Mouse (Mus musculus): ENCODE results near the gene Cldn2. TPM values are rescaled to one million over a fixed set of nuclear protein-coding genes. Genes with fewer than 3 reads are reported as not detected.

Gene Cldn2
- polyA plus RNA-seq, 1 experiment from 2014 or later: 0.11 TPM

DNA sequence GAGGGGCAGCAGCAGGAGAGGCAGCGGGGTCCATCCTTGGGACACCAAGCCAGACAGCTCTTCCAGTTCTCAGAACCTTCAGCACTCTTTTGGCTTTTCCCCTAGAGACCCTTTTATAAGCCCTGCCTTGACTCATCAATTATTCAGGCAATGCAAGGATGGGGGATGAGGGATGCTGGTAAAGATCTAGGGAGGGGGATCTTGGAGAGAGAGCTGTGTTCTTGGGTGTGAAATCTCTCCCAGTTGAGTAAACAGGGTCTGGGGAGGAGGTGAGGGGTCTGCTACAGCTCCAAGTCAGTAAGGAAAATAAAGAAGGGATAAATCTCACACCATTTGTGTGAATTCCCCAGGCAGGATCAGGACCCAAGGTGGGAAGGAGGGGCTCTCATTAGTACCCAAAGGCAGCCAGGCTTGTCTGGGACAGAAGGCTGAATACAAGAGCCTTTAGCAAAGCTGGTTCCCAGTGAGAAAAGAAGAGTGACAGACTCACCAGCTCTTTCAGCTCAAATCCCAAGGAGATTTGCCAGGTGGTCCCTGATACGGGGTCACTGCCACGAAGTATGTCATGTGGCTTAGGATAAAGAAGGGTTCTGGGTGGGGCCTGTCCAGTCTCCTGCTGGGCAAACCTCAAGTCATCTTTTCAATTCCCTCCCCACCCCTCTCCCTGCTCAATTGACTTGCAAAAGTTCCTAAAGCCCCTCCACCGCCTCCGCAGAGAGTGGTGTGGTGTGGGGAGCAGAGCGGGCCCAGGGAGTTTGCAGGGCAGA, 18.2 kb upstream of the Cldn2 start, which contains the start of gene Ripply1:
Ripply1 (minus strand) TSS at position 76 of the 767 bp plus-strand sequence.
- peaks cover 12% of the 10 kb centered on the region for H3K4me1 ChIP-seq (replicated peaks)
- no peaks in the 10 kb centered on the region for H3K9me3 ChIP-seq
- H3K27ac ChIP-seq: no peak within 1 kb of the TSS
- H3K27me3 ChIP-seq: peaks cover 43% of the 10 kb centered on the region
- no peak within 1 kb of the TSS for H3K4me2 ChIP-seq (replicated peaks)
- peak; percentile 65 for ATAC-seq
- 16% methylated on average over 6 of the region's 6 CpGs for WGBS
- H3K9ac ChIP-seq (replicated peaks): no peak within 1 kb of the TSS
- no peak within 1 kb of the TSS for H3K4me3 ChIP-seq (replicated peaks)
- H3K36me3 ChIP-seq: no peaks in the 10 kb centered on the region

DNA sequence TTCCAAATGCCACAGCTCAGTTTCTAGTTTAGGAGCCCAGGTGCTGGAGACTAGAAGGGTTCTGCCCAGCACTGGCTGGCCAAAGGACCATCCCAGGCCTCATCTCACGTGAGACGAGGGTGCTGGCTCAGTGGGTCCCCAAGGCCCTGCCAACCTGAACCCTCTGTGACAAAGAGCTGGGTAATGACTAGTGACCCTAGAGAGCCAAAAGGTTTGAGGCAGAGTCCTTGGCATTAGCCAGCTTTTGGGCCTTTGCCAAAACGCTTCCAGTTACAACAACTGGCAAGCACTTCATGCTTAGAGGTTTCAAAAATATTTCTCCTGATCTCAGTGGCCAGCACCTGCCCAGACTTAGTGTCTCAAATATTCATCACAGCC, 17.6 kb upstream of the Cldn2 start:
- peak; percentile 24; the same call in 1 of the 2 replicates for ATAC-seq
- 23% methylated on average over 3 of the region's 3 CpGs for WGBS
- H3K36me3 ChIP-seq: no peaks in the 10 kb centered on the region
- H3K4me3 ChIP-seq (replicated peaks): no peak overlapping the region
- H3K4me2 ChIP-seq (replicated peaks): no peak overlapping the region
- no peak overlapping the region for H3K27ac ChIP-seq
- H3K9ac ChIP-seq (replicated peaks): no peak overlapping the region
- H3K27me3 ChIP-seq: peaks cover 43% of the 10 kb centered on the region
- no peaks in the 10 kb centered on the region for H3K9me3 ChIP-seq
- H3K4me1 ChIP-seq (replicated peaks): peaks cover 12% of the 10 kb centered on the region

DNA sequence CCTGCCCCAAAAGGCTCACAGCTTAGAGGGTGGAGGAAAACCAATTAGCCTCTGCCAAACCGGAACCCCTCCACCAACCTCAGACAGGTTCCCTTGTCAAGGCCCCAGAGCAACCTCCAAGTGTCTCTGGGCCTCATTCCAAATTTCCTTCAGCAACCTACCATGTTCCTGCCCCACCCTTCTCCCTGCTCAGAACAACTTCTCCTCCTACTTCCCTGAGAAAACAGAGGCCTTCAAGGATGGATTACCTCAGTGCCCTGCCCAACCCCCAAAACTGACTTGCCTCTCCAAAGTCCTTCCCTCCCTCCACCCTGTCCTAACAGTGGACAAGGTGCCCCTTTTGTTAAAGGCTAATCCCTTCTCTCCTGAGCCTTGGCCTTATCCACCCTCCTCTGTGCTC, 14.9 kb upstream of the Cldn2 start:
- H3K36me3 ChIP-seq: no peaks in the 10 kb centered on the region
- no peaks in the 10 kb centered on the region for H3K9me3 ChIP-seq
- peaks cover 47% of the 10 kb centered on the region for H3K27me3 ChIP-seq
- no peak for ATAC-seq
- no peak overlapping the region for H3K27ac ChIP-seq
- peaks cover 12% of the 10 kb centered on the region for H3K4me1 ChIP-seq (replicated peaks)
- no peak overlapping the region for H3K4me2 ChIP-seq (replicated peaks)
- H3K4me3 ChIP-seq (replicated peaks): no peak overlapping the region
- H3K9ac ChIP-seq (replicated peaks): no peak overlapping the region
- 22% methylated on average over 1 of the region's 1 CpGs for WGBS

DNA sequence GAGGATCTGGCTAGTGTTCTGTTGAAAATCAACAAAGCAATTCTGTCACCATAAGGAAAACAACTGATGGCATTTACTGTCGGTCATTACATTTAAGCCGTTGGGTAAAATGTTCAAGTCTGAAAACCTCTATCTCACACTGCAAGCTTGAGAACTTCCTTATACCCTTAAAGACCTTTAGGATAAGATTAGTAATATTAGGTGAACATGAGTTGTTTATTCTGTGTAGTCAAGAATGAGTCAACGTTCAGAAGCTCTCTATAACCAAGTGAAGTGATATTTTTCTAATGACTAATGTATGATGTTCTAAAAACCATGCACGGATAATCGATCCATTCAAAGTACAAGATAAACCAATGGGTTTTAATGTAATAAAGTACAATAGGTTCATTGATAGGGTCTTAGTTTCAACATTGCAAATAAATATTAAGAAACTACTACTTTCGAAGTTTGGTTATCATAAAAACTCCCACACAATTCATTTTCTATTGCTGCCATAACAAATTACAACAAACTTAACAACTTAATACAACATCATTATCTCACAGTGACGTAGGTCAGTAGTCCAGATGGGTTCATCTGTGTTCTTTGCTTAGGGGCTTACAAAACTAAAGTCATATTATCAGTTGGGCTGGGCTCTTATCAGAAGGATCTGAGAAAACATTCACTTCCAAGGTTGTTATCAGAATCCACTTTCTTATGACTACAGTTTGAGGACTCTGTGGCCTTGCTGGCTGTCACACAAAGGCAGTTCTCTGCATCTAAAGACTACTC, 6.4 kb upstream of the Cldn2 start:
- peaks cover 24% of the 10 kb centered on the region; the same call in 1 of the 2 replicates for H3K27me3 ChIP-seq
- H3K36me3 ChIP-seq: no peaks in the 10 kb centered on the region

DNA sequence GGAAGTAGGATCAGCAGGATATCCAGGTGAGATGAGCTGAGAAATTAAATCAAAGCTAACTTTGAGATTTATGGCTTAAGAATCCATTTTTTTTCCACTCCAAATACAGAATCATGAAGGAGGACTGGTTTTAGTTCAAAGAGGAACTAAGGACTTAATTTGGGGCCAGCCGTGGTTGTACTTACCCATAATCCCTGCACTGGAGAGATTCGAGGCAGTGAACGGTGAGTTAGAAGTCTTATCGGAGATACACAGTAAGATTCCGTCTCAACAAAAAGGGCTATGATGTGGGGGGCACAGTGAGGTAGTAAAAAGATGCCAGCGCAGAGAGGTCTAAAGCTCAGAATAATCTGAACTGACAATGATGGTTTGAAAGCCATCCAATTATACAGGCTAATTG, 4.6 kb upstream of the Cldn2 start:
- no peak for ATAC-seq

More for the DNA sequence above, 6.4 kb upstream of the Cldn2 start:
- Histone ChIP-seq H3K27ac (no peak overlapping the region), H3K4me2 (replicated peaks) (no peak overlapping the region), H3K4me1 (replicated peaks) (no peaks in the 10 kb centered on the region), H3K9ac (replicated peaks) (no peak overlapping the region), H3K4me3 (replicated peaks) (no peak overlapping the region), H3K9me3 (no peaks in the 10 kb centered on the region)
- ATAC-seq: no peak
- 85% methylated on average over 7 of the region's 7 CpGs for WGBS

DNA sequence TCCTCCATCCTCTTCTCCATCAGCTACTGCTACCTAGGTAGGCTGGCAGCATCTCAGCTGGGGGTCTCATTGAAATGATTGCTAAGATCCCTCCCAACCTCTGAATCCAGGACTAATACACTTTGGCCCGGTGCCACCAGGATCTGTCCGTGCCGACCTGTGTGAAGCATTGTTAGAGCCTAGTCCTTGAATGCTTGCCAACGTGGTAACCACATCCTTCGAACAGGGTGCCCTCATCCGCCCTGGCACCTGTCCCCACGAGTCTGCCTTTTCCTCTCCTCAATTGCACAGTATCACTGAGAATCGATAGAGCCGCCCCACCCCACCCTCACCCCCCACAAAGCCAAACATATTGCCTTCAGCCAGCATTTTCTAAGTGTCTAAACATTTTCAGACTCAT, 2.8 kb upstream of the Cldn2 start:
- Histone ChIP-seq H3K9me3 (no peaks in the 10 kb centered on the region), H3K27ac (no peak overlapping the region), H3K4me2 (replicated peaks) (no peak overlapping the region), H3K4me1 (replicated peaks) (no peaks in the 10 kb centered on the region), H3K4me3 (replicated peaks) (no peak overlapping the region), H3K36me3 (no peaks in the 10 kb centered on the region), H3K9ac (replicated peaks) (no peak overlapping the region), H3K27me3 (peaks cover 30% of the 10 kb centered on the region)
- no peak for ATAC-seq
- 81% methylated on average over 9 of the region's 9 CpGs for WGBS

More for the DNA sequence above, 4.6 kb upstream of the Cldn2 start:
- Histone ChIP-seq H3K36me3 (no peaks in the 10 kb centered on the region), H3K9me3 (no peaks in the 10 kb centered on the region), H3K4me3 (replicated peaks) (no peak overlapping the region), H3K9ac (replicated peaks) (no peak overlapping the region), H3K4me1 (replicated peaks) (no peaks in the 10 kb centered on the region), H3K4me2 (replicated peaks) (no peak overlapping the region), H3K27me3 (peaks cover 19% of the 10 kb centered on the region; the same call in 1 of the 2 replicates), H3K27ac (no peak overlapping the region)
- 67% methylated on average over 6 of the region's 6 CpGs for WGBS

DNA sequence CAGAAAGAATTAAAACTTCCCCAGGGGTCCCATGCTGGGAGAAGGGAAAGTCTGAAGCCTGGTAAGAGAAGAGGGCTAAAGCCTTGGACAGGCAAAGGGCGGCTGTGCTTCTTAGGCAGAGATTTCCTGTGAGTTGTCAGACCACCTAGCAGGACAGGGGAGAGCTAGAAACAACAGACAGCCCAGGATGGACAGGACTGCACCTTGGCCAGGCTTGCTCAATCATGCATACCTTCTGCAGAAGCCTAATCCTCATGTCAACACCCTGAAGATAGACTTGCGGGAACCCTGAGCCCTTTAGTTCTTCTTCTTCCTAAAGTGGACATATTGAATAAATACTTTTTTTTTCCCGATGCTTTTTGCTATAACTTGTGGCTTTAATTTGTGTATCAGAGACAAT, 675 bp upstream of the Cldn2 start:
- Histone ChIP-seq H3K9ac (replicated peaks) (no peak overlapping the region), H3K4me3 (replicated peaks) (no peak overlapping the region), H3K36me3 (no peaks in the 10 kb centered on the region), H3K27me3 (peaks cover 25% of the 10 kb centered on the region), H3K4me1 (replicated peaks) (no peaks in the 10 kb centered on the region), H3K9me3 (no peaks in the 10 kb centered on the region), H3K27ac (no peak overlapping the region), H3K4me2 (replicated peaks) (no peak overlapping the region)
- no peak for ATAC-seq
- WGBS: 67% methylated on average over 3 of the region's 3 CpGs

DNA sequence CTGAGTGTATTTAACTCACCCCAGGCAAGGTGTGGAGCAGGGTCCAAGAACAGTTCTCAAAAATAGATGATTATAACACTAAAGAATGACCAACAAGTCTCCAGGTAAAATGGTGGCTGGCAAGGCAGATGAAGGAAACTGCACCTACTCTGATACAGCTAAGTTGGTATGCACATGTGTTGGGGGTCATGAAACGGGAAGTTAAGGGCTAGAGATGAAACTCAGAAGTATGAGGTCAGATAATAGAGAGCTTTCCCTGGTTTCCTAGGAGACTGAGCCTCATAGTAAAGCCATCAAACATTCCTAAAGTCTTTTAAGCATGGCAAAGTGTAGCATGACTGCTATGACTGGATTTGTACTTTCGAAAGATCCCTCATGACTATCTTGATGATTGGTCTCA, 2.4 kb downstream of the Cldn2 start:
- no peaks in the 10 kb centered on the region for H3K9me3 ChIP-seq
- WGBS: 52% methylated on average over 2 of the region's 2 CpGs
- no peak overlapping the region for H3K9ac ChIP-seq (replicated peaks)
- H3K27ac ChIP-seq: no peak overlapping the region
- H3K4me1 ChIP-seq (replicated peaks): 0 out of 2 replicates have a peak, but pooled peaks cover 2% of the 10 kb centered on the region
- H3K4me3 ChIP-seq (replicated peaks): no peak overlapping the region
- H3K27me3 ChIP-seq: peaks cover 17% of the 10 kb centered on the region
- no peak for ATAC-seq
- no peak overlapping the region for H3K4me2 ChIP-seq (replicated peaks)
- no peaks in the 10 kb centered on the region for H3K36me3 ChIP-seq

DNA sequence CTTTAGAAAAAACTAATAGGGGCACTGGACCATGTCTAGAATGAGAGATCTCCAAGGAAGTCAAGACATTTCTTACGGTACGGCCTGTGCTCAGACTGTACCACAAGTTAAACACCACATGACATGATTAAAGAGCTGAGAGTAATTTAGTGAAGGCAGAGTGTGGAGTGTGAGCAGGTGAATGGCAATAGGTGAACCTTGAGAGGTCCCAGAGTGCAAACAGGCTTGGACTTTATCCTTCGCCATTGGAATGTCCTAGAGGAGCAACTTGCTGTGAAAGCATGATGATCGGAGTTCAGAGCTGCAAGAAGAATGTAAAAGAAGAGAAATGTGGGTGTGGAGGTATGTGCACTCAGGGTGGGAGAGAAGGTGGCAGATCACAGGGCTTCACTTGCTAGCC, 5.3 kb downstream of the Cldn2 start:
- Histone ChIP-seq H3K9ac (replicated peaks) (no peak overlapping the region), H3K4me1 (replicated peaks) (0 out of 2 replicates have a peak, but pooled peaks cover 4% of the 10 kb centered on the region), H3K4me3 (replicated peaks) (no peak overlapping the region), H3K4me2 (replicated peaks) (no peak overlapping the region), H3K36me3 (no peaks in the 10 kb centered on the region), H3K27ac (no peak overlapping the region), H3K9me3 (no peaks in the 10 kb centered on the region), H3K27me3 (peaks cover 32% of the 10 kb centered on the region)
- ATAC-seq: no peak
- 96% methylated on average over 4 of the region's 4 CpGs for WGBS

DNA sequence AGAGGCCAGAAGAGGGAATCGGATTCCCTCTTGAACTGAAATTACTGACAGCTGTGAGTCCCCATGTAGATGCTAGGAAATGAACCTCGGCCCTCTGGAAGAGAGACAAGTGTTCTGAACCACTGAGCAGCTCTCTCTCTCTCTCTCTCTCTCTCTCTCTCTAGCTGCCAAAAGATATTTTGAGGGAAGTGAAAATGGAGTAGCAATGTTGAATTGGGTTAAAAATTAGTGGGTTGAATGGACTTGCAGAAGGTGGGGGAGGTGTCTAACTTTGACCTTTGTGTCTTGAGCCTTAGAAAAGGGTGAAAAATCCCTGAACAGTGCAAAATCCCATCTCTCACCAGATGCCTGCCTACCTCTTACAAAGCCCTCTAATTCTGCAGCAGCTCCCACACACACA, 6.8 kb downstream of the Cldn2 start:
- Histone ChIP-seq H3K4me2 (replicated peaks) (no peak overlapping the region), H3K4me1 (replicated peaks) (0 out of 2 replicates have a peak, but pooled peaks cover 4% of the 10 kb centered on the region), H3K9ac (replicated peaks) (no peak overlapping the region), H3K27ac (no peak overlapping the region), H3K36me3 (no peaks in the 10 kb centered on the region), H3K27me3 (peaks cover 20% of the 10 kb centered on the region; the same call in 1 of the 2 replicates), H3K4me3 (replicated peaks) (no peak overlapping the region), H3K9me3 (no peaks in the 10 kb centered on the region)
- 77% methylated on average over 2 of the region's 2 CpGs for WGBS
- no peak for ATAC-seq

DNA sequence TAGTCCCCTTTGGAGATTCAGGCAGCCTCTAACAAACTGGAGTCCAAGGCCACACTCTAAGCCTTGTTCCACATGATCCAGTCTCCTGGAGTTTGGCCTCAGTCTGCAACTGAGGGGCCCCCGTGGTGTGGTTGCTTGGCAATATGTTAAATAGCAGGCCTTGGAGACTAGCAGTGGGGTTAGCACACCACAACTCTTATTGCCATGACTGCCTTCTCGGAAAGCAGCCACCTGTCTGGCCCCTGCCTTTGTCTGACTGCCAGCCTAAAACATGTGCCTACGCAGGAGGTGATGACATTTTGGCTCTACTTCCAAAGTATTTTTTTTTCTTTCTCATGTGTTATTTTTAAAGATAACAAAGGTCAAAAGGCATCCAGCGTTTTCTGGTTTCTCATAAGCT, 7.5 kb downstream of the Cldn2 start:
- 47% methylated on average over 4 of the region's 4 CpGs for WGBS
- H3K9me3 ChIP-seq: no peaks in the 10 kb centered on the region
- H3K9ac ChIP-seq (replicated peaks): no peak overlapping the region
- ATAC-seq: 0 out of 2 replicates have a peak, but pooled peaks have one; percentile 30
- H3K4me1 ChIP-seq (replicated peaks): 0 out of 2 replicates have a peak, but pooled peaks cover 4% of the 10 kb centered on the region
- no peaks in the 10 kb centered on the region for H3K36me3 ChIP-seq
- peaks cover 24% of the 10 kb centered on the region; the same call in 1 of the 2 replicates for H3K27me3 ChIP-seq
- H3K4me2 ChIP-seq (replicated peaks): no peak overlapping the region
- no peak overlapping the region for H3K27ac ChIP-seq
- H3K4me3 ChIP-seq (replicated peaks): no peak overlapping the region

DNA sequence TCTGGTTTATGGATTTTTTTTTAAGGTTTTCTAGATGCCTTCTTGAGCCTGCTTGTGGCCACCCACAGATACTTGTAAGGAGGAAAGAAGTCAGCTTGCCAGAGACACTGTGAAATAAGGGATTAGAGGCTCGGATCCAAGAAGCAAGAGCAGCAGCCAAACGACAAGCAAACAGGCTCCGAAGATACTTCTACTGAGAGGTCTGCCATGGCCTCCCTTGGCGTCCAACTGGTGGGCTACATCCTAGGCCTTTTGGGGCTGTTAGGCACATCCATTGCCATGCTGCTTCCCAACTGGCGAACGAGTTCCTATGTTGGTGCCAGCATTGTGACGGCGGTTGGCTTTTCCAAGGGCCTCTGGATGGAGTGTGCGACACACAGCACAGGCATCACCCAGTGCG, 7.9 kb downstream of the Cldn2 start:
- no peak for ATAC-seq
- Histone ChIP-seq H3K36me3 (no peaks in the 10 kb centered on the region), H3K4me3 (replicated peaks) (no peak overlapping the region)

More for the DNA sequence above, 7.9 kb downstream of the Cldn2 start:
- Histone ChIP-seq H3K9me3 (no peaks in the 10 kb centered on the region), H3K27ac (no peak overlapping the region), H3K4me2 (replicated peaks) (no peak overlapping the region), H3K9ac (replicated peaks) (no peak overlapping the region), H3K27me3 (peaks cover 27% of the 10 kb centered on the region; the same call in 1 of the 2 replicates), H3K4me1 (replicated peaks) (0 out of 2 replicates have a peak, but pooled peaks cover 4% of the 10 kb centered on the region)
- WGBS: 85% methylated on average over 10 of the region's 10 CpGs

Measured in midbrain, embryonic 13.5 days (tissue).